In genomic region chr2:92870139-92870836, GRCm38 (mm10) we compare ENCODE assay signal across 19 mouse cellular contexts. TPM values are rescaled to one million over a fixed set of nuclear protein-coding genes. Genes with fewer than 3 reads are reported as not detected.
DNase-seq lines count a peak whose midpoint lies in the region; ATAC-seq lines count a peak whose summit lies in the region.
"Had no signal": no experiment of that assay in that cellular context is flagged by ENCODE, and none has a peak within 500 bp of the region (broad histone marks: within the 10 kb centered on the region; RNA-seq: fewer than 3 reads in every experiment).

No protein-coding gene starts in this region.

- H3K9ac ChIP-seq in midbrain, embryonic 11.5 days (ENCODE audit: low read length): no peak overlapping the region
- H3K9ac ChIP-seq: embryonic facial prominence, embryonic 13.5 days; heart, embryonic 15.5 days; limb, embryonic 15.5 days had no signal

- H3K4me1 ChIP-seq in hindbrain, embryonic 10.5 days (replicated peaks): peaks cover 17% of the 10 kb centered on the region
- peaks cover 13% of the 10 kb centered on the region for H3K4me1 ChIP-seq in midbrain, embryonic 11.5 days (ENCODE audit: control insufficient read depth, insufficient read depth, low read length)
- H3K4me1 ChIP-seq: heart, embryonic 15.5 days; limb, embryonic 15.5 days had no signal

- H3K9me3 ChIP-seq in hindbrain, embryonic 10.5 days: no peaks in the 10 kb centered on the region
- no peaks in the 10 kb centered on the region for H3K9me3 ChIP-seq in midbrain, embryonic 11.5 days (ENCODE audit: control insufficient read depth, low read length)
- H3K9me3 ChIP-seq: embryonic facial prominence, embryonic 13.5 days; G1E; heart, embryonic 15.5 days; limb, embryonic 15.5 days had no signal

- DNase-seq in retina, embryonic 14.5 days (ENCODE audit: low spot score): peak; percentile 23
- DNase-seq in retina, postnatal 1 day: no peak
- DNase-seq in hindbrain, embryonic 10.5 days (ENCODE audit: low spot score): no peak
- peak; percentile 89 for DNase-seq in midbrain, embryonic 11.5 days (ENCODE audit: low spot score, missing footprints)
- DNase-seq in natural killer cell, adult 2 months (ENCODE audit: low spot score in 2 of 2): no peak
- DNase-seq in urinary bladder, adult 18-20 months (ENCODE audit: low spot score in 2 of 2): no peak
- no peak for DNase-seq in spleen, postnatal 10 days (ENCODE audit: low spot score in 2 of 2)
- DNase-seq in urinary bladder, postnatal 36 days (ENCODE audit: low spot score in 2 of 2): no peak
- DNase-seq: B cell, adult 2 months; cerebellum, adult 8-10 months; gastrocnemius, postnatal 36 days; lung, adult 18-20 months; lung, postnatal 4 days; spleen, adult 18-20 months; thymus, postnatal 4 days had no signal

- H3K27ac ChIP-seq in hindbrain, embryonic 10.5 days: peak overlapping the region; percentile 46
- H3K27ac ChIP-seq in midbrain, embryonic 11.5 days (ENCODE audit: low read depth, low read length): peak overlapping the region; percentile 50
- H3K27ac ChIP-seq: embryonic facial prominence, embryonic 13.5 days; heart, embryonic 15.5 days; limb, embryonic 15.5 days had no signal

- H3K27me3 ChIP-seq in hindbrain, embryonic 10.5 days (ENCODE audit: insufficient read depth, poor library complexity, severe bottlenecking): no peaks in the 10 kb centered on the region
- no peaks in the 10 kb centered on the region for H3K27me3 ChIP-seq in midbrain, embryonic 11.5 days (ENCODE audit: control insufficient read depth, insufficient read depth, low read length)
- H3K27me3 ChIP-seq: embryonic facial prominence, embryonic 13.5 days; heart, embryonic 15.5 days had no signal

- H3K36me3 ChIP-seq in hindbrain, embryonic 10.5 days: no peaks in the 10 kb centered on the region
- H3K36me3 ChIP-seq in midbrain, embryonic 11.5 days (ENCODE audit: control insufficient read depth, insufficient read depth, low read length): no peaks in the 10 kb centered on the region
- H3K36me3 ChIP-seq: embryonic facial prominence, embryonic 13.5 days; G1E; heart, embryonic 15.5 days; limb, embryonic 15.5 days had no signal

- H3K4me2 ChIP-seq in midbrain, embryonic 11.5 days: no peak overlapping the region
- H3K4me2 ChIP-seq: embryonic facial prominence, embryonic 13.5 days; heart, embryonic 15.5 days; limb, embryonic 15.5 days had no signal

- 16% methylated on average over 10 of the region's 10 CpGs for WGBS in hindbrain, embryonic 10.5 days
- WGBS in midbrain, embryonic 11.5 days: 9% methylated on average over 10 of the region's 10 CpGs

- ATAC-seq in midbrain, embryonic 11.5 days (ENCODE audit: low FRiP score): peak; percentile 74

- H3K4me3 ChIP-seq in hindbrain, embryonic 10.5 days: no peak overlapping the region
- no peak overlapping the region for H3K4me3 ChIP-seq in midbrain, embryonic 11.5 days (ENCODE audit: low read depth, low read length)
- H3K4me3 ChIP-seq: embryonic facial prominence, embryonic 13.5 days; heart, embryonic 15.5 days; limb, embryonic 15.5 days had no signal

RNA-seq across cellular contexts. Expression of gene Syt13, which starts 44.6 kb away (rescaled TPM):
- 20.1 and 20.4 TPM in 2 replicates for polyA plus RNA-seq in hindbrain, embryonic 10.5 days (2016; fragmentation: Nextera tagmentation; extraction: Ambion mirVana)
- polyA plus RNA-seq in midbrain, embryonic 11.5 days (2014; fragmentation: Nextera tagmentation; extraction: Ambion mirVana): 14.7 TPM in 2 replicates
- polyA plus RNA-seq: G1E had no signal

Comparison
In these comparisons a context has a peak if more than half of its experiments do, and no peak if none do; other contexts are left out.
1. DNase-seq: peak in retina, embryonic 14.5 days (single experiment) and midbrain, embryonic 11.5 days (single experiment); none in retina, postnatal 1 day (single experiment), hindbrain, embryonic 10.5 days (single experiment), natural killer cell, adult 2 months (0 of 2), urinary bladder, adult 18-20 months (0 of 2), spleen, postnatal 10 days (0 of 2) and urinary bladder, postnatal 36 days (0 of 2).